Mouse (Mus musculus) heart, postnatal 0 days (tissue): ENCODE measurements at regions not wholly inside any gene's neighbourhood (a gene's known extent, or its start where the extent isn't known, plus 50 kb on each side); places are given as distances from the start of the nearest gene placed in this dataset.

ENCODE experiments used
- ATAC-seq: fragments of 200-750 bp; cut with Nextera tagmentation; 2 replicates; pipeline ENCODE4 v1.8.0; 2017; ENCODE audit warnings: low read depth, moderate number of reproducible peaks, moderate library complexity; ENCODE audit not compliant: insufficient read depth
- DNase-seq: peaks from one replicate; pipeline ENCODE4 v3.0.0-alpha.2; 2016; ENCODE audit warnings: low spot score
- H3K27ac ChIP-seq: fragments of 300-500 bp; sonication (generic); 2 replicates; pipeline ENCODE4 v1.5.1; 2014; ENCODE audit warnings: low read depth, mild to moderate bottlenecking
- H3K27me3 ChIP-seq: fragments of 300-500 bp; sonication (generic); 2 replicates; pipeline ENCODE4 v1.6.1; 2014; ENCODE audit warnings: low read length, mixed read lengths; ENCODE audit not compliant: control insufficient read depth, insufficient read depth
- H3K36me3 ChIP-seq: fragments of 300-500 bp; sonication (generic); replicated peaks from 2 replicates; pipeline ENCODE4 v1.6.1; 2014; ENCODE audit warnings: low read length, mixed read lengths; ENCODE audit not compliant: control insufficient read depth, insufficient read depth
- H3K4me1 ChIP-seq: fragments of 300-500 bp; sonication (generic); 2 replicates; pipeline ENCODE4 v1.6.1; 2014; ENCODE audit warnings: antibody characterized with exemption; ENCODE audit not compliant: control insufficient read depth, insufficient read depth
- H3K4me2 ChIP-seq: fragments of 300-500 bp; sonication (generic); 2 replicates; pipeline ENCODE4 v1.6.1; 2014; ENCODE audit warnings: low read depth, mild to moderate bottlenecking, low read length, moderate library complexity
- H3K4me3 ChIP-seq: fragments of 300-500 bp; sonication (generic); 2 replicates; pipeline ENCODE4 v1.5.1; 2014; ENCODE audit warnings: low read depth, low read length
- H3K9ac ChIP-seq: fragments of 300-500 bp; sonication (generic); replicated peaks from 2 replicates; pipeline ENCODE4 v1.6.1; 2014; ENCODE audit warnings: low read depth, low read length, mixed read lengths
- H3K9me3 ChIP-seq: fragments of 300-500 bp; sonication (generic); replicated peaks from 2 replicates; pipeline ENCODE4 v1.6.1; 2016; ENCODE audit warnings: low read length; ENCODE audit not compliant: control insufficient read depth
- CTCF ChIP-seq: IDR thresholded peaks from 2 replicates; pipeline ENCODE4 v1.5.1; 2016; ENCODE audit warnings: antibody characterized with exemption, control low read depth, low read depth
- EP300 ChIP-seq: IDR thresholded peaks from 2 replicates; pipeline ENCODE4 v1.6.1; 2016; ENCODE audit warnings: antibody characterized with exemption, low read depth
- WGBS: fragments of 180-500 bp; shearing (Covaris S2); extraction: QIAGEN DNeasy Blood & Tissue Kit; methylation state at CpG from one replicate; pipeline ENCODE4 v1.1.7; 2014; 5-methylcytosine and 5-hydroxymethylcytosine counted together

DNA sequence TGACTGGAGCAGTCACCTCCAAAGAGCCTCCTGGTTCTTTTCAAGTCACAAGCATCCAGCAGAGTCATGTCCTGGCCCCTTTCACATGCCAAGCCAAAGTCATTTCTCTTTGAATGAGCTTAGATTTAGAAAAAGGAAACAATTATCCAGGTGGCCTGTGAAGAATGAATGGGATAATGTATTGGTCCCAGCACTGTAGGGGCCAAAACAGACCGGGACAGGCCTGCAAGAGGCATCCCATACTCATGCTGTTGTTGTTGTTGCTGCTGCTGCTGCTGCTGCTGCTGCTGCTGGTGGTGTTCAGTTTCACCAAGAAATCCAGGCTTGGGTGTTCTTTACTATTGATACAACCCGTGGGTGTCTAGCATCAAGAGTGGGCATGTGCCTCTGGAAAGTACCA is 113.1 kb upstream of the Mgme1 start:
- ATAC-seq (no peak), DNase-seq (no peak)
- Histone ChIP-seq H3K27me3 (no peaks in the 10 kb centered on the region), H3K4me1 (peaks cover 7% of the 10 kb centered on the region; the same call in 1 of the 2 replicates), H3K36me3 (no peaks in the 10 kb centered on the region), H3K9me3 (no peaks in the 10 kb centered on the region), H3K4me2 (no peak overlapping the region), H3K27ac (no peak overlapping the region), H3K4me3 (no peak overlapping the region), H3K9ac (no peak overlapping the region)
- 53% methylated on average over 2 of the region's 2 CpGs for WGBS
- TF ChIP-seq EP300 (no peak), CTCF (no peak)

DNA sequence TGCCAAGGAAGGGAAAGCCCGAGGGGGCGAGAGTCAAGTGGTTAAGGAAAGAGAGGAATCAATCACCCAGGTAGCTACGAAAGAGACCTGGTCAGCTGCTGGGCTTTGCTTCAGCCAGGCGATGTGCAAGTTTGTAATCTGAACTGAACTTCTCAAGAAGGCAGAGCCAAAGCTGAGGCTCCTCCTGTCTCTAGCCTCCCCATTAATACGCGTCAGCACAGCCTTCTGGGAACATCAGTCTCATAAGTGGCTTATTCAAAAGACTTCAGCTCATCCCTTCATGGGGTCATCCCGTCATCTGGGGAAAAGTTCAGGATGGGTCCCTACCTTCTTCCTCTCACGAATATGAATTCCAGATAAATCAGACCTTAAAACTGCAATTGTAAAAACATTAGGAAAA is 112.2 kb upstream of the Mgme1 start:
- Histone ChIP-seq H3K4me3 (no peak overlapping the region), H3K36me3 (no peaks in the 10 kb centered on the region), H3K4me2 (no peak overlapping the region), H3K27me3 (no peaks in the 10 kb centered on the region), H3K4me1 (peaks cover 7% of the 10 kb centered on the region; the same call in 1 of the 2 replicates), H3K27ac (no peak overlapping the region), H3K9ac (no peak overlapping the region), H3K9me3 (no peaks in the 10 kb centered on the region)
- ATAC-seq (no peak), DNase-seq (no peak)
- no peak for TF ChIP-seq CTCF
- TF ChIP-seq EP300 = no peak
- WGBS = 66% methylated on average over 8 of the region's 8 CpGs

DNA sequence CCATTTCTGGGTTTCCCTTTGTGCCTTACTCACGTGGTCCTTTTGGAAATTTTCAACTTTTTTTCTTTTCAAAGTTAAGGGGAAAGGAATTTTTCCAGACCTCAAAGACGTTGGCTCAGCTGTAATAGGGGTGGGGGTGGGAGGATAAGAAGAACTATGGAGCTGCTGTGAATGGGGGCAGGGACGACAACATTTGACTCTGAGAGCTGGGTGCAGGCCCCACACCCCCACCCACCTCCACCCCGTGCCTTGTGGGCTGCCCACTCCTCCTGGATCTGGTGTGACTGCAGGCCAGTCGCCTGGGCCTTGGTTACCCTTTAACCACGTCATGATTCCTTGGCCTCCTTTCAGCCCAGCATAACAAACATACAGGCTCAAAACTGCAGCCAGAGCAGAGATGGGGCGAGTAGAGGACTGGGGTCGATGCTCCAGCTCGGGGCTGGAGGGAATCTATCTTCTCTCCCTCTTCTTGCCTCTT is 110.6 kb upstream of the Mgme1 start:
- DNase-seq (no peak), ATAC-seq (peak; percentile 7; the same call in 1 of the 2 replicates)
- 45% methylated on average over 9 of the region's 9 CpGs for WGBS
- no peak overlapping the region for H3K4me3 ChIP-seq
- TF ChIP-seq CTCF (no peak), EP300 (no peak)
- H3K36me3 ChIP-seq = no peaks in the 10 kb centered on the region
- no peak overlapping the region for H3K4me2 ChIP-seq
- H3K4me1 ChIP-seq = peaks cover 7% of the 10 kb centered on the region; the same call in 1 of the 2 replicates
- H3K27ac ChIP-seq = peak overlapping the region; percentile 57
- H3K27me3 ChIP-seq = no peaks in the 10 kb centered on the region
- H3K9me3 ChIP-seq = no peaks in the 10 kb centered on the region
- H3K9ac ChIP-seq = no peak overlapping the region

DNA sequence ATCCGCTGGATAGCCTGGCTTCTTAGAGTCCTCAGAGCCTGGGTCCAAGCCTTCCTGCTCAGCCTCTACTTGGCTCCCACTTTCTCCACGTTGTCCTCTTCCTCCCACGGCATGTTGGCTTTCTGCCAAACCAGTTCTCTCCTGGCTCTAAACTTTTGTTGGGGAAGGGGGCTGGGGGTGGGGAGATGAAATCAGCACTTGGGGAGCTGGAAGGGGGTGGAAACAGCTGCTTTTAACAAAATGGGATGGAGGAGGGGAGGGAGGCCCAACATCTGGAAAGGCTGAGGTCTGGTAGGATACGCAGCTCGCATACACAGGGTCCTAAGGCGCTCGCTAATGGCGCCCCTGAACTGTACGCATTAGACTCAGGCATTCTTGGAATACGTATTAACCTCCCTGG is 110.0 kb upstream of the Mgme1 start:
- Histone ChIP-seq H3K4me3 (no peak overlapping the region), H3K9me3 (no peaks in the 10 kb centered on the region), H3K4me2 (no peak overlapping the region), H3K36me3 (no peaks in the 10 kb centered on the region), H3K27me3 (no peaks in the 10 kb centered on the region), H3K9ac (no peak overlapping the region), H3K4me1 (peaks cover 7% of the 10 kb centered on the region; the same call in 1 of the 2 replicates), H3K27ac (peak overlapping the region; percentile 57; the same call in 1 of the 2 replicates)
- WGBS = 54% methylated on average over 10 of the region's 10 CpGs
- ATAC-seq (no peak), DNase-seq (no peak)
- TF ChIP-seq CTCF = no peak
- no peak for TF ChIP-seq EP300

DNA sequence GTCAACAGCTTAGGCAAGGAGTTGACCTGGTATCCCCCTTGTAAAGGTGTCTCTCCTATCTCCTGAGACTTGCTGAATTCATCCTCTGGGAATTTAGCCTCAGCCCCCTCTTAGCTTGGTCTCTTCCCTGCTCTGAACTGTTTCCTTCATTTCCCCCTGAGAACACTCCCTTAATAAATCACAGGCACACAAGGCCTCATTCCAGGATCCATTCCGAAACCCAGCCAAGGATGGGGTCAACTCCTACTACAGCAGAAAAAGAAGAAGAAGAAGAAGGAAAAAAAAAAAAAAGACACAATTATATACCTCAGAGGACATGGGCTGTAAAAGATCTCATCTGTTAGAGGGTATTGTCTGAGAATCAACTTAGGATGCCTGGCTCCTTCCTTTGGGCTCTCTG is 108.6 kb upstream of the Mgme1 start:
- Histone ChIP-seq H3K4me3 (no peak overlapping the region), H3K9ac (no peak overlapping the region), H3K9me3 (no peaks in the 10 kb centered on the region), H3K4me1 (peaks cover 13% of the 10 kb centered on the region; the same call in 1 of the 2 replicates), H3K27me3 (no peaks in the 10 kb centered on the region), H3K27ac (no peak overlapping the region), H3K36me3 (no peaks in the 10 kb centered on the region), H3K4me2 (no peak overlapping the region)
- TF ChIP-seq CTCF = no peak
- no peak for TF ChIP-seq EP300
- DNase-seq = no peak
- no peak for ATAC-seq
- WGBS = 71% methylated on average over 1 of the region's 1 CpGs

DNA sequence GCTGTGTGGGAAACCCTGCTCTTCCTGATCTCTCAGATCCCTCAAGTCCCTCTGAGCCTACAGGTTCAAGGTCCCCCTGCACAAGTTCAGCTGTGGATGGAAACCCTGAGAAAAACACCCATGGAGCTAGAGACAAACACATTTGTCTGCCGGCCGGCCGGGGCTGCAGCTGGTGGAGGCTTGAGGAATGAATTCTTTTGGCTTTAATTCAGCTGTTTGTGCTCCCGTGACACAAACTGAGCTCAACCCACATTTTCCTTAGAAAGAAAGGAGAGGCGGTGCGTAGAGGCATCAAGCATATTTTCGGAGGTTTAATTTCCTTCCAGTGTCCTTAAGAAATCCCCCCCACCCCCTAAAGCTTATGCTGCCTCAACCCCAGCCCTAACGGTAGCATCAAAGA is 106.4 kb upstream of the Mgme1 start:
- TF ChIP-seq CTCF (no peak), EP300 (no peak)
- WGBS = 31% methylated on average over 8 of the region's 8 CpGs
- Histone ChIP-seq H3K27me3 (no peaks in the 10 kb centered on the region), H3K4me3 (no peak overlapping the region), H3K36me3 (no peaks in the 10 kb centered on the region), H3K4me1 (peaks cover 13% of the 10 kb centered on the region; the same call in 1 of the 2 replicates), H3K9ac (peak overlapping the region; percentile 19; the same call in 1 of the 2 replicates), H3K4me2 (peak overlapping the region; percentile 74), H3K27ac (peak overlapping the region; percentile 96), H3K9me3 (no peaks in the 10 kb centered on the region)
- peak; percentile 57 for DNase-seq
- ATAC-seq = no peak
